13 mouse cellular contexts compared by ENCODE assay signal in the genomic region with DNA sequence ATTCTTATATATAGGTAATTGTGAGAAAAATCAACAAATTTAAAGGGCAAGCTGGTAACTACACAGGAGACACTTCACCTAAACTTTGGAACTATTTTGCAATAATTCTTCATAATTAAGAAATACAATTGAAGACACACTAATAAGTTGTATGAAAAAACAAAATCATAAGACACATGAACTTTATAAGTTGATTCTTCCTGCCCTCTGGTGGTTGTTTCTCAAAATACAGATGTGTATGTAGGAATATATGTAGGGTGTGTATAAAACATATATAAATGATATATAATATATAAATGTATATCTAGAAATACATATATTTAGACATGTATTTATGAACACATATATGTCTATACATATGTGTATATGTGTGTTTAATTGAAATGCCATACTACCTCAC. TPM values are rescaled to one million over a fixed set of nuclear protein-coding genes. Genes with fewer than 3 reads are reported as not detected.
A peak's percentile ranks its signal among the peaks of the same experiment; 100 is the strongest.
DNase-seq lines count a peak whose midpoint lies in the region; ATAC-seq lines count a peak whose summit lies in the region.
"Had no signal": no experiment of that assay in that cellular context is flagged by ENCODE, and none has a peak within 500 bp of the region (broad histone marks: within the 10 kb centered on the region; RNA-seq: fewer than 3 reads in every experiment).

No protein-coding gene starts in this region.

- H3K4me2 ChIP-seq in hindbrain, embryonic 14.5 days (replicated peaks), result no peak overlapping the region
- H3K4me2 ChIP-seq: lung, embryonic 15.5 days; neural tube, embryonic 13.5 days; stomach, embryonic 15.5 days had no signal

- peaks cover 3% of the 10 kb centered on the region; the same call in 1 of the 2 replicates for H3K4me1 ChIP-seq in hindbrain, embryonic 14.5 days (replicated peaks; ENCODE audit: control insufficient read depth, insufficient read depth, low read length)
- no peaks in the 10 kb centered on the region for H3K4me1 ChIP-seq in hindbrain, embryonic 10.5 days (replicated peaks)
- H3K4me1 ChIP-seq: lung, embryonic 15.5 days; stomach, embryonic 15.5 days had no signal

- no peak for ATAC-seq in hindbrain, embryonic 14.5 days (ENCODE audit: low FRiP score)
- no peak for ATAC-seq in frontal cortex, adult (ENCODE audit: low TSS enrichment)

- no peak overlapping the region for H3K9ac ChIP-seq in hindbrain, embryonic 14.5 days
- H3K9ac ChIP-seq: lung, embryonic 15.5 days; neural tube, embryonic 13.5 days; stomach, embryonic 15.5 days had no signal

- H3K36me3 ChIP-seq in hindbrain, embryonic 14.5 days (replicated peaks; ENCODE audit: control insufficient read depth, insufficient read depth), result no peaks in the 10 kb centered on the region
- H3K36me3 ChIP-seq in hindbrain, embryonic 10.5 days, result 0 out of 2 replicates have a peak, but pooled peaks cover 4% of the 10 kb centered on the region
- H3K36me3 ChIP-seq: lung, embryonic 15.5 days; neural tube, embryonic 13.5 days; stomach, embryonic 15.5 days had no signal

- no peak overlapping the region for H3K4me3 ChIP-seq in hindbrain, embryonic 14.5 days (replicated peaks; ENCODE audit: low read length)
- H3K4me3 ChIP-seq in hindbrain, embryonic 10.5 days, result no peak overlapping the region
- H3K4me3 ChIP-seq: lung, embryonic 15.5 days; neural tube, embryonic 13.5 days; stomach, embryonic 15.5 days had no signal

- H3K27ac ChIP-seq in hindbrain, embryonic 14.5 days, result no peak overlapping the region
- no peak overlapping the region for H3K27ac ChIP-seq in hindbrain, embryonic 10.5 days
- H3K27ac ChIP-seq: lung, embryonic 15.5 days; neural tube, embryonic 13.5 days; stomach, embryonic 15.5 days had no signal

- peak; percentile 68 for DNase-seq in hindbrain, embryonic 14.5 days (ENCODE audit: low spot score)
- no peak for DNase-seq in hindbrain, embryonic 10.5 days (ENCODE audit: low spot score)
- DNase-seq in lung, postnatal 10 days, result peak; percentile 10
- DNase-seq in lung, postnatal 4 days, result no peak
- DNase-seq in adipocyte (ENCODE audit: low spot score), result peak; percentile 49
- peak; percentile 17 for DNase-seq in retina, postnatal 7 days (ENCODE audit: low read depth, low spot score)
- DNase-seq in cerebellum, postnatal 25 days, result no peak

- no peaks in the 10 kb centered on the region for H3K27me3 ChIP-seq in hindbrain, embryonic 14.5 days (ENCODE audit: control insufficient read depth, insufficient read depth, low read length)
- H3K27me3 ChIP-seq in hindbrain, embryonic 10.5 days (ENCODE audit: insufficient read depth, poor library complexity, severe bottlenecking), result no peaks in the 10 kb centered on the region
- H3K27me3 ChIP-seq: lung, embryonic 15.5 days; stomach, embryonic 15.5 days had no signal

- H3K9me3 ChIP-seq in hindbrain, embryonic 14.5 days (ENCODE audit: control insufficient read depth, low read length), result no peaks in the 10 kb centered on the region
- H3K9me3 ChIP-seq in hindbrain, embryonic 10.5 days, result no peaks in the 10 kb centered on the region
- H3K9me3 ChIP-seq: lung, embryonic 15.5 days; neural tube, embryonic 13.5 days; stomach, embryonic 15.5 days had no signal

RNA-seq across cellular contexts. Expression of a gene that starts 1.9 kb away (rescaled TPM):
- polyA plus RNA-seq in hindbrain, embryonic 14.5 days (2014; fragmentation: Nextera tagmentation; extraction: Ambion mirVana), result 37.8 and 38.2 TPM in 2 replicates
- 55.5 and 61.7 TPM in 2 replicates for polyA plus RNA-seq in hindbrain, embryonic 10.5 days (2016; fragmentation: Nextera tagmentation; extraction: Ambion mirVana)

RNA-seq across cellular contexts. Expression of a gene that starts 37.0 kb away (rescaled TPM):
- polyA plus RNA-seq in hindbrain, embryonic 14.5 days (2014; fragmentation: Nextera tagmentation; extraction: Ambion mirVana), result not detected in 2 replicates
- polyA plus RNA-seq in hindbrain, embryonic 10.5 days (2016; fragmentation: Nextera tagmentation; extraction: Ambion mirVana), result not detected in 2 replicates
- polyA plus RNA-seq: gonadal fat pad, adult 2 months; intestine, embryonic 14.5 days; lung, embryonic 15.5 days; neural tube, embryonic 13.5 days had no signal

Comparison
In these comparisons a context has a peak if more than half of its experiments do, and no peak if none do; other contexts are left out.
1. DNase-seq: peak in hindbrain, embryonic 14.5 days (single experiment), lung, postnatal 10 days (single experiment), adipocyte (single experiment) and retina, postnatal 7 days (single experiment); none in hindbrain, embryonic 10.5 days (single experiment), lung, postnatal 4 days (0 of 2) and cerebellum, postnatal 25 days (0 of 2).